In genomic region chr17:27751314-27752202, GRCm38 (mm10) we compare ENCODE assay signal across 23 mouse cellular contexts. TPM values are rescaled to one million over a fixed set of nuclear protein-coding genes. Genes with fewer than 3 reads are reported as not detected.
DNase-seq lines count a peak whose midpoint lies in the region; ATAC-seq and TF ChIP-seq lines count a peak whose summit lies in the region.
"Had no signal": no experiment of that assay in that cellular context is flagged by ENCODE, and none has a peak within 500 bp of the region (broad histone marks: within the 10 kb centered on the region; RNA-seq: fewer than 3 reads in every experiment).

No protein-coding gene starts in this region.

- intact Hi-C loops in left cerebral cortex, adult 2 months (cut with DNase I): no loop called here
- intact Hi-C loops in left cerebral cortex, postnatal 10 days (cut with DNase I): no loop called here

- peak overlapping the region; percentile 67 for H3K27ac ChIP-seq in left cerebral cortex, adult 2 months
- no peak overlapping the region for H3K27ac ChIP-seq in midbrain, postnatal 0 days (ENCODE audit: low read depth, low read length)
- H3K27ac ChIP-seq: embryonic facial prominence, embryonic 15.5 days; forebrain, embryonic 12.5 days; liver, embryonic 15.5 days; midbrain, embryonic 10.5 days; neural tube, embryonic 15.5 days had no signal

- no peak overlapping the region for H3K4me2 ChIP-seq in midbrain, postnatal 0 days (ENCODE audit: low read depth, low read length, poor library complexity, severe bottlenecking)
- H3K4me2 ChIP-seq: embryonic facial prominence, embryonic 15.5 days; forebrain, embryonic 12.5 days; liver, embryonic 15.5 days; neural tube, embryonic 15.5 days had no signal

- ATAC-seq in midbrain, postnatal 0 days (ENCODE audit: low FRiP score): no peak

- H3K9ac ChIP-seq in midbrain, postnatal 0 days (replicated peaks; ENCODE audit: low read length, poor library complexity, severe bottlenecking): no peak overlapping the region
- H3K9ac ChIP-seq: embryonic facial prominence, embryonic 15.5 days; forebrain, embryonic 12.5 days; liver, embryonic 15.5 days; neural tube, embryonic 15.5 days had no signal

- TF ChIP-seq CTCF in left cerebral cortex, adult 2 months (IDR thresholded peaks at IDR 0.05): no peak
- no peak for TF ChIP-seq CTCF in midbrain, postnatal 0 days (IDR thresholded peaks at IDR 0.05)

- H3K4me1 ChIP-seq in midbrain, postnatal 0 days (ENCODE audit: insufficient read depth, low read length): no peaks in the 10 kb centered on the region
- H3K4me1 ChIP-seq: liver, embryonic 15.5 days had no signal

- peak; percentile 66 for DNase-seq in cerebellum, adult 11-12 months
- DNase-seq in cerebellum, postnatal 4 days (ENCODE audit: low spot score in 2 of 2): no peak
- DNase-seq in left cerebral cortex, adult 2 months (ENCODE audit: extremely low spot score in 1 of 2, low spot score in 2 of 2): no peak
- DNase-seq in left cerebral cortex, postnatal 10 days (ENCODE audit: extremely low spot score in 1 of 2, low spot score in 2 of 2): no peak
- peak; percentile 21 to 41 for DNase-seq in right cerebral cortex, postnatal 36 days (ENCODE audit: low spot score in 2 of 2)
- no peak for DNase-seq in right cerebral cortex, postnatal 10 days (ENCODE audit: low spot score in 2 of 2)
- no peak for DNase-seq in midbrain, postnatal 0 days (ENCODE audit: low spot score)
- no peak for DNase-seq in ovary, postnatal 36 days (ENCODE audit: low spot score)
- DNase-seq: adrenal gland, adult 8-10 months; gastrocnemius, postnatal 25 days; kidney, adult 8-10 months; kidney, postnatal 25 days; lung, postnatal 4 days; thymus, postnatal 14 days had no signal

- no peaks in the 10 kb centered on the region for H3K9me3 ChIP-seq in midbrain, postnatal 0 days (ENCODE audit: low read length)
- H3K9me3 ChIP-seq: embryonic facial prominence, embryonic 15.5 days; forebrain, embryonic 12.5 days; liver, embryonic 15.5 days; midbrain, embryonic 10.5 days; neural tube, embryonic 15.5 days had no signal

- H3K36me3 ChIP-seq in midbrain, postnatal 0 days (ENCODE audit: insufficient read depth, low read length): peaks cover 11% of the 10 kb centered on the region; the same call in 1 of the 2 replicates

- H3K27me3 ChIP-seq in midbrain, postnatal 0 days (ENCODE audit: insufficient read depth, low read length): no peaks in the 10 kb centered on the region
- H3K27me3 ChIP-seq: embryonic facial prominence, embryonic 15.5 days; forebrain, embryonic 12.5 days; liver, embryonic 15.5 days; neural tube, embryonic 15.5 days had no signal

- WGBS in midbrain, postnatal 0 days: 92% methylated on average over 8 of the region's 8 CpGs

- H3K4me3 ChIP-seq in left cerebral cortex, adult 2 months: no peak overlapping the region
- H3K4me3 ChIP-seq in midbrain, postnatal 0 days (ENCODE audit: low read depth, low read length): no peak overlapping the region
- H3K4me3 ChIP-seq: embryonic facial prominence, embryonic 15.5 days; forebrain, embryonic 12.5 days; liver, embryonic 15.5 days; midbrain, embryonic 10.5 days; neural tube, embryonic 15.5 days had no signal

RNA-seq across cellular contexts. Expression of gene Spdef, which starts 22.8 kb away (rescaled TPM):
- total RNA-seq in left cerebral cortex, adult 2 months (2021): under 1 TPM in 1 of 2 experiments, not detected in 1; 0.48 TPM
- total RNA-seq in left cerebral cortex, postnatal 10 days (2021): 1 to 10 TPM; 1.3 to 2.0 TPM
- total RNA-seq in midbrain, postnatal 0 days (2014; rRNA removed): 3.7 and 4.0 TPM in 2 replicates
- polyA plus RNA-seq in midbrain, postnatal 0 days (2015; fragmentation: Nextera tagmentation; extraction: Ambion mirVana): 3.9 and 4.7 TPM in 2 replicates
- total RNA-seq: heart, adult 8-10 months; MEL; monocyte, adult 5-6 weeks had no signal
- polyA plus RNA-seq: hindbrain, embryonic 11.5 days; liver, embryonic 15.5 days had no signal

Comparison
In these comparisons a context has a peak if more than half of its experiments do, and no peak if none do; other contexts are left out.
1. DNase-seq: peak in cerebellum, adult 11-12 months (single experiment) and right cerebral cortex, postnatal 36 days (2 of 2); none in cerebellum, postnatal 4 days (0 of 2), left cerebral cortex, adult 2 months (0 of 2), left cerebral cortex, postnatal 10 days (0 of 2), right cerebral cortex, postnatal 10 days (0 of 2), midbrain, postnatal 0 days (single experiment) and ovary, postnatal 36 days (single experiment).